Mouse (Mus musculus) forebrain, embryonic 12.5 days (tissue): ENCODE measurements around the gene 4930438A08Rik. TPM values are rescaled to one million over a fixed set of nuclear protein-coding genes. Genes with fewer than 3 reads are reported as not detected.

Source experiments
- ATAC-seq: fragments of 200-750 bp; cut with Nextera tagmentation; 2 replicates; pipeline ENCODE4 v1.8.0; 2017; ENCODE audit warnings: moderate TSS enrichment; ENCODE audit not compliant: low FRiP score
- H3K27ac ChIP-seq: fragments of 300-500 bp; sonication (generic); 2 replicates; pipeline ENCODE4 v1.5.1; 2016; ENCODE audit warnings: mild to moderate bottlenecking
- H3K27me3 ChIP-seq: fragments of 300-500 bp; sonication (generic); 2 replicates; pipeline ENCODE4 v1.6.1; 2016; ENCODE audit warnings: mild to moderate bottlenecking
- H3K36me3 ChIP-seq: fragments of 300-500 bp; sonication (generic); replicated peaks from 2 replicates; pipeline ENCODE4 v1.6.1; 2016; ENCODE audit warnings: mild to moderate bottlenecking
- H3K4me1 ChIP-seq: fragments of 300-500 bp; sonication (generic); 2 replicates; pipeline ENCODE4 v1.6.1; 2016
- H3K4me2 ChIP-seq: fragments of 300-500 bp; sonication (generic); 2 replicates; pipeline ENCODE4 v1.6.1; 2016; ENCODE audit warnings: mild to moderate bottlenecking, moderate library complexity
- H3K4me3 ChIP-seq: fragments of 300-500 bp; sonication (generic); replicated peaks from 2 replicates; pipeline ENCODE4 v1.5.1; 2016; ENCODE audit warnings: mild to moderate bottlenecking
- H3K9ac ChIP-seq: fragments of 300-500 bp; sonication (generic); 2 replicates; pipeline ENCODE4 v1.6.1; 2016; ENCODE audit warnings: mild to moderate bottlenecking
- H3K9me3 ChIP-seq: fragments of 300-500 bp; sonication (generic); 2 replicates; pipeline ENCODE4 v1.6.1; 2016
- WGBS: fragments of 180-500 bp; shearing (Covaris S2); methylation state at CpG from one replicate; pipeline ENCODE4 v1.1.7; 2016; 5-methylcytosine and 5-hydroxymethylcytosine counted together
- polyA plus RNA-seq: library from polyadenylated mRNA; unstranded; fragments of >200 nt; fragmentation: Nextera tagmentation; extraction: Ambion mirVana; gene quantifications from 2 replicates; pipeline ENCODE4 v1.2.1, GENCODE M21; 2016

The 4930438A08Rik gene
- polyA plus RNA-seq, 1 experiment from 2014 or later, result not detected

DNA sequence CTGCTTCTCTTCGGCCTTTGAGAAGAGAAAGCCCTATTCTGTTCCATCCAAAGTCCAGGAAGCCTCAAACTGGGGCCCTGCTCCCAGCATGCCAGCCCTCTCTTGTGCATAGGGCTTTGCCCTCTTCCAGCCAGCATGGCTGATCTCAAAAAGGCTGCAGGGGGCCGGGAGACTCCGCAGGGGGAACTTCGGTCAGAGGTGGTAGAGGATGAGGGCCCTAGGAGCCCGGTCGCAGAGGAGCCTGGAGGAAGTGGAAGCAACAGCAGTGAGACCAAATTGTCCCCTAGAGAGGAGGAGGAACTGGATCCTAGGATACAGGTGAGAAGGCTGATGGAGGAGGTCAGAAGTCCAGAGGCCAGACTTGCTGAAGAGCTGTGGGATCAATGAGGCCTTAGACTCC lies 56.9 kb downstream of the 4930438A08Rik start:
- Histone ChIP-seq H3K9me3 (no peaks in the 10 kb centered on the region), H3K4me2 (peak overlapping the region; percentile 83), H3K4me3 (peak overlapping the region; percentile 89), H3K9ac (peak overlapping the region; percentile 86), H3K27me3 (no peaks in the 10 kb centered on the region), H3K4me1 (peaks cover 39% of the 10 kb centered on the region), H3K27ac (no peak overlapping the region), H3K36me3 (peaks cover 39% of the 10 kb centered on the region)
- 93% methylated on average over 6 of the region's 6 CpGs for WGBS
- ATAC-seq, result no peak

DNA sequence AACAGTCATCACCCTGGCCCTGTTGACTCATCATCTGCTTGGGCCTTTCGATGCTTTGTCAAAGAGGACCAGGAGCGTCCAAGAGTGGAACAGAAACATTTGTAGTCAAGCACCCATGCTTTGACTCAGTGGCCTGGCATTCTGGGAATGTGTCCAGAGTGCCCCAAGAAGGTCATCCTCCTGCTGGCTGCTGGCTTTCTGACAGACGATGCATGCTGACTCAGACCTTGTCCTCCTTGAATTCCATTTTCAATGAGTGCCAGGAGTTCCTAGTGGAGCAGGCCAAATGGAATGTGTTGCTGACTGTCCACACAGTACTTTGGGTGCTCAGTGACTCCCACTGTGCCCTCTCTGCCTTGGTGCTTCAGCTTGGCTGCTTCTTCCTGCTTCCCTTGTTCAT lies 60.1 kb downstream of the 4930438A08Rik start:
- no peak for ATAC-seq
- Histone ChIP-seq H3K4me3 (no peak overlapping the region), H3K9me3 (no peaks in the 10 kb centered on the region), H3K4me2 (no peak overlapping the region), H3K27ac (no peak overlapping the region), H3K36me3 (peaks cover 52% of the 10 kb centered on the region), H3K4me1 (peaks cover 23% of the 10 kb centered on the region), H3K27me3 (no peaks in the 10 kb centered on the region), H3K9ac (no peak overlapping the region)
- 81% methylated on average over 3 of the region's 3 CpGs for WGBS

Other genes starting within 250 kb of the 4930438A08Rik start
- gene Gm12248, start 181.7 kb upstream of the 4930438A08Rik start, polyA plus RNA-seq, result not detected in 2 replicates
- 110 and 112 TPM in 2 replicates for gene Cnot8, start 170.6 kb upstream of the 4930438A08Rik start, polyA plus RNA-seq
- 20.2 and 23.5 TPM in 2 replicates for gene Gemin5, start 106.3 kb upstream of the 4930438A08Rik start, polyA plus RNA-seq
- gene Mrpl22, start 103.1 kb upstream of the 4930438A08Rik start, polyA plus RNA-seq, result 108 and 113 TPM in 2 replicates
- 1.6 and 1.9 TPM in 2 replicates for gene Igtp, start 75.2 kb upstream of the 4930438A08Rik start, polyA plus RNA-seq
- gene Irgm2, start 75.2 kb upstream of the 4930438A08Rik start, polyA plus RNA-seq, result 0.51 and 0.63 TPM in 2 replicates
- gene Zfp692, start 32.3 kb downstream of the 4930438A08Rik start, polyA plus RNA-seq, result 29.3 and 30.1 TPM in 2 replicates
- 37.7 and 40.4 TPM in 2 replicates for gene Zfp672, start 55.5 kb downstream of the 4930438A08Rik start, polyA plus RNA-seq
- 45.2 and 51.0 TPM in 2 replicates for gene Sh3bp5l, start 55.9 kb downstream of the 4930438A08Rik start, polyA plus RNA-seq
- gene Lypd8, start 104.2 kb downstream of the 4930438A08Rik start, polyA plus RNA-seq, result not detected in 2 replicates
- not detected in 2 replicates for gene 1810065E05Rik, start 146.3 kb downstream of the 4930438A08Rik start, polyA plus RNA-seq
- gene Gm12253, start 157.8 kb downstream of the 4930438A08Rik start, polyA plus RNA-seq, result not detected in 2 replicates
- gene Lypd9, start 178.1 kb downstream of the 4930438A08Rik start, polyA plus RNA-seq, result not detected in 2 replicates
- gene Olfr30, start 187.5 kb downstream of the 4930438A08Rik start, polyA plus RNA-seq, result not detected in 2 replicates
- gene Olfr332, start 217.8 kb downstream of the 4930438A08Rik start, polyA plus RNA-seq, result not detected in 2 replicates
- gene Olfr331, start 227.8 kb downstream of the 4930438A08Rik start, polyA plus RNA-seq, result not detected in 2 replicates